Mouse (Mus musculus) retina, embryonic 14.5 days (tissue): ENCODE results near the gene Gpr45.

ENCODE experiments used
- DNase-seq: peaks from one replicate; pipeline ENCODE4 v3.0.0-alpha.2; 2015; ENCODE audit warnings: low spot score

The Gpr45 gene

DNA sequence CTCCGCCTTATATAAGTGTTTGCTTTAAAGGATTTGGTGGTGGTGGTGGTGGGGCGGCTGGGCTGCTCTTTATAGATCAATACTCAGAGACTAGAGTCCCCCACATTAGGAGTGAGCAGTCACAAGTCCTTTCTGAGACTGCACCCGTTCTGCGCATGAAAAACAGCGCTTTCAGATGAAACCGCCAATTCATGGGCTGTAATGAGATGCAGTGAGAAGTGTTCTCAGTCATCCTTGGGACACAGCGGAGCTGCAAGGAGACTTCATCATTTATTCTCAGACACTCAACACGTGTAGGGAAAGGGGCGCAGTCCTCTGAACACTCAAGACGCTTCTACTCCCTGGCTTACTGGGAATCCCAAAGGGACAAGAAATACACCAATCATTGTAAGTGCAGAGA lies 95.1 kb downstream of the Gpr45 start:
- no peak for DNase-seq

DNA sequence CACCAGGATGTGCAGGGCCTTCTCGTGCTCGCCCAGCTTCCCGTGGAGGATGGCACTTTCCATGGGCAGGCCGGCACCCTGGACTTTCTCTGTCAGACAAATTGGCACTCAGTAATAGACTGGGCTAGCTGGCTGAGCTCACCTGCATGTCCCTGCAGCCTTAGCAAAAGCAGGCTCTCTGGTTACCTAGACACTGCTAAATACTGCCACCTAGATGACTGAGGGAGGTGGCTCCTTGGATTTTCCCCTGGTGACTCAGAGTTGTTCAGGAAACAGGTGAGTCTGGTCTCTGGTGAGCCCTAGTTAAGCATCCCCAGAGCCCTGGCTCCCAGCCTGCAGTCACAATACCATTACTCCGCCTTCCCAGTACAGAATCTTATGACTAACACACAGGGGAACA lies 99.2 kb downstream of the Gpr45 start:
- DNase-seq, result no peak

DNA sequence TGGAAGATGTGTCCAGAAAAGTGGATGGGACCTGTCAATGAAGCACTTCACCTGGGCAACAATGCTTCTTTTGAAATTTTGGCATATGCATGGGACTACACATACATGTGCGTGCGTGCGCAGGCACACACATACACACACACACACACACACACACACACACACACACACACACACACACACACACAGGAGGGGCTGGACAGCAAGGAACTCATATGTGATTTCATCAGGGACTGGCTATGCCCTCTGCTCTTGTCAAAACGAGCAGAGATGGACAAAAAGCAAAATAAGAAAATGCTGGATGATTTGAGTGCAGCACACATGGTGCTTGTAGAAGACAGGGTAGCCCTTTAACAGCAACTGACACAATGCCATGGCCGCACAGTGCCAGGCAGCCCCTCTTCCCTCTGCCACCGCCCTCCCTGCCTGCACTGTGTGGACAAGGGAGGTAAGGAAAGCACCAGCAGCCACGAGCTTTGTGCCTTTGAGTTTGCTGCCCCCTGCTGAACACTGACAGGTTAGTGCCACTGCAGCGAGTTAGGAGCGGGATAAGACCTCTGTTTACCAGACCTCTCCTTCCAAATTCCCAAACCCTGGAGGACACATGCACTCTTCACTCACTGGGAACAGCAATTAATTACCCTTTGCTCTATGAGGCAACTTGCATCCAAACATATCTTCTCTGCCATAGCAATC lies 113.1 kb downstream of the Gpr45 start:
- peak; percentile 88 for DNase-seq

DNA sequence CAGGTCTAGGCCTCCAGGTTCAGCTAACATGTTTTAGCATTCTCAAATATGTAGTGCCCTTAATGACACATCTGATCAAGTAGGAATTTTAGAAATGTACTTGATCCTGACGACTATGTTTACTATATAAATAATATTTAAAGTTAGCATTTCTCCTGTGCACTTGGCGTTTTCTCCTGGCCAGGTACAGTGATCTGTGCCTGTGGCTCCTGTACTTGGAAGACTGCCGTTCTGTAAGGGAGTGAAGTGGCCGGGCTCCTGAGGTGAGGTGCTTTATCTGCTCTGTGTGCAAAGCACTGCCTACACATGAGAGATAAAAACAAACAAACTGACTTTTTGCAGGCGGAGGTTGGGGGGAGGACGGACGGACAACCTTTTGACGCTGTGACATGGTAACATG lies 113.9 kb downstream of the Gpr45 start:
- no peak for DNase-seq

DNA sequence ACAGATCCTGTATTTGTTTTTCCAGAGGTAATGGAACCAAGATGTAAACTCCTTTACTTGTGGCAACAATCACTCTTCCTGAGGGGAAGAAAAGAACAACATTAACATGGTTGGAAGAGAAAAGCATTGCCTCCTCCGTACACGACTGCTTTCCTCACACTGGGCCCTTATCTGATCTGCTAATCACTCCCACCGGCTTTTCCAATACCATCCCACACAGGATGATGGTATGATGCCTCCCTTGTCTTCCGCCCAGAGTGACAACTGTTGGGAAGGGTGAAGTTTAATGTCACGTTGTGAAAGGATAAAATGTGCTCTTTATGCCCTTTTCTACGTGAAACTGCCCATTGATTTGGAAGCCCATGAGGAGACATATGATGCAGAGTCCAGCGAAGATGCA lies 114.9 kb downstream of the Gpr45 start:
- DNase-seq, result no peak

DNA sequence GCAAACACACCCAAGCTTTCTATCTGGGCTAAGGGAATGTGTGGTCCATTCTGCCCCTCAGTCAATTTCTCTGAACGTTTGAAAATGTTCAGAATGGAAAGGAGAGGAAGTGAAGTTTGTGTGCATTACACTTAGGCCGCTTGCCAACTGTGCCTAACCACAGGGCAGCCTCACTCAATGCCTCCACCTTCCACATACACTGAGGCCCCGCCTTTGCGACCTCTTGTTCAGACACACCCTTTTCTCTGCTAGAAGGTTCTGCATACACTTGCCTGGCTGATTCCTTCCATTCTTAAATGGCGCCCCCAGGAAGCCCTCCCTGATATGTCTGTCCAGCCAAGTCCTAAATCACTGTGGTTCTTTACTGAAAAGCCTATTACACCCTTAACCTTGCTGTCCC lies 118.1 kb downstream of the Gpr45 start:
- DNase-seq, result no peak

DNA sequence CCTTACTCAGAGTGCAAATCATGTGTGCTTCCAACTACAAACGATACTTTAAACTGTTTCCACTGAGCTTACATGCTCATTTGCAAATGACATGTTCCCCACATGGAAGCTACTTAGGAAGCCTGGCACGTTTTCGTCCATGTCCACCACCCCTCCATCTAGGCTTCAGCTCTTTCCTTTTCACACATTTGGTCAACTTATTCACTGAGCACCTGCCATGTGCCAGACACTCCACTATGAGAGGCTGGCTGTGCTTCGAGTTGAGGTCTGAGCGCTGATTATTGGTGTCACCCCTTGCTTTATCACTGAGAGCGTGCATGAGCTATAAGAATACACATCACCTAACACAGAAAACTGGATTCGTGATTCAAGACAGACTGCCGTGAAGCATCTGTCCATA lies 119.4 kb downstream of the Gpr45 start:
- DNase-seq, result no peak

DNA sequence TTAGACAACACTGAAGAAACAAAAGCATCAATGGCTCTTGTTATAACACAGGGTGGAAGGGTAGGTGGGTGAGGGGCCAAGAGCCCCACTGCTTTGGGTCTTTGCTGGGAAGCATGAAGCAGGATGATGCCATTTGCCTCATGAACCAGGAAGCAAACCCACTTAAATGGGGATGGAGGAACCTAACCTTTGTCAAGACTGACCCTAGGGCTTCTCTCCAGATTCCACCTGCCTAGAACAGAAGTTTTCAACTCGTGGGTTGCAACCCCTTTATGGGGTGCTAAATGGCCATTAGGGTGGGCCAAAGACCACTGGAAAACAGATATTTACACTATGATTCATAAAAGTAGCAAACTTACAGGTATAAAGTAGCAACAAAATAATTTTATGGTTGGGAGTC lies 119.9 kb downstream of the Gpr45 start:
- DNase-seq, result no peak

DNA sequence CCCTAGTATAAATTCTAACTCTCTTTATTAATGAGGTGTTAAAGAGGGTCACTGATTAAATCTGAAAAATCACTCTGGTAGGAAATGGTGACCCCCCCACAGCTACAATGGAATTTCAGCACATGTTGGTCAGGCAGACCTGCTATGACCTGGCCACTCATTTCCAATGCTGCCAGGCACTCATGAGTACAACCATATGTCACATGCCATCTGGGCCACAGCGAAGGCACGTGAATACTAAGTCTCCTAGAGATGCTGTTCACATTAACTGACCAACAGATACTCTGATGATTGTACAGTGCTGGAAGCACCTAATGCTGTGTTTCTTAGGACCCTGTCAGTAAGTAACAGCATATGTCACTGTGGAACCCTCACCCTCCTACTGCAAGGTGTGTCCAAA lies 122.1 kb downstream of the Gpr45 start:
- DNase-seq, result no peak

DNA sequence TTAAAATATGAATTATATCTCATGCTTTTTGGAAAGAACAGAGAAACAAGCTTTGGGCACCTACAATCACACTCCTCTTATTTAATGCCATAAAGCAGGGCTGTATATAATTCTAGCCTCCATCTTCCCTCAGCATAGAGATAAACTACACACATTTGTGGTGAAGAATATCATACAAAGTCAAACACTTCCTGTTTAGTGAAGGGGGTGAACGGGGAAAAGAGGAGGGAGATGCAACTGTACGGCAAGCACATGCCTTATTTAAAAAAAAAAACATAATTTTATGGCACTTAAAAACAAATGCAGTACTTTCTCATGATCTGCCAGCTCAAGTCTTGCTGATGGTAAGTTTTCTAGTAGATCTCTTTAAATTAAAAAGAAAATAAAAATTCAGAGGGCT lies 125.5 kb downstream of the Gpr45 start:
- DNase-seq, result no peak

DNA sequence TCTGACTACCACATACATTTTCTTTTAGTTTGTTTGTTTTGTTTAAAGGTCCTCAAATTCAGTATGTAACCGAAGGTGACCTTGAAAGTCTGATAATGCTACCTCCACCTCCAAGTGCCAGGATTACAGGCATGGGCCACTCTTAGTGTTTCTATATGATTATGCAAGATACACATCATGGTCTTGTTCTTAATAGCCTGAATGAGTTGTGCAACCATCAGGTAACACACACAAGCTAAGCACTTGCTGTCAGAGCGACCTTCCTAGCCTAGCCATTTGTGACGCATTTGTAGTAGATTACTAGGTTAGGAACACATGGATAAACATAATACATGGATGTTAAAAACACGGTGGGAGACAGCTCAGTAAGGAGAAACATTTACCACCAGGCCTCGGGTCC lies 130.3 kb downstream of the Gpr45 start:
- no peak for DNase-seq
